Mouse (Mus musculus) urinary bladder, adult 18-20 months (tissue): ENCODE results near the gene Kcnip1.

ENCODE experiments used
- DNase-seq, 2 experiments: peaks; one replicate each; pipeline ENCODE4 v3.0.0; 2022; ENCODE audit warnings: low spot score in 2 of 2, mixed read lengths in 2 of 2

The Kcnip1 gene

DNA sequence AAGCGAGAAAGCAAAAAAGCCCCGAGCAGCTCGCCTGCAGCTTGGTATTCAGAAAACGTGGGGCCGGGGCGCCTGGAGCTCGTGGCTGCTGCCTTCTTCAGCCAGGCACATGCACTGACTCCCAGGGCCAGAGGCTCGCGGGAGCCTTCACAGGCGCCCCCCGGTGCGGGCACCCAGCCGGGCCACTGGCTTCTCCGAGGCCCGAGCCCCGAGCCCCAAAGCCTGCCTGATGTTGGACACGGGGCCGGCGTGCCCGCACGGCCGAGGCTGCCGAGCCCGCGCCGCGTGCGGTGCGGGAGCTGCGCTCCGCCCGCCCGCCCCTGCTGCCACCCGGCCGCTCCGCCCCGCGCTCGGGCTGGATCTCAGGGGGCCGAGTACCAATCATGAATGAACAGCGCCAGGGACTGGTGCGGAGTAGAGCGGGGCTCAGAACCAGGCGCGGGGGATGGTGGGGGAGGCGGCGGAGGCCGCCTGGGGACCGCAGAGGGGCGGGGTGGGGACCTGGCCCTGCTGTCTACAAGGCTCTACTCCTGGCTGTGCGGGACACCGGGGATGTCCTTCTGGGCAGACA lies 149.6 kb downstream of the Kcnip1 start:
- no peak for DNase-seq

- no peak for DNase-seq
Observed at GRCm38 (mm10) chr11:33839049-33839448, 153.9 kb downstream of the Kcnip1 start.

DNA sequence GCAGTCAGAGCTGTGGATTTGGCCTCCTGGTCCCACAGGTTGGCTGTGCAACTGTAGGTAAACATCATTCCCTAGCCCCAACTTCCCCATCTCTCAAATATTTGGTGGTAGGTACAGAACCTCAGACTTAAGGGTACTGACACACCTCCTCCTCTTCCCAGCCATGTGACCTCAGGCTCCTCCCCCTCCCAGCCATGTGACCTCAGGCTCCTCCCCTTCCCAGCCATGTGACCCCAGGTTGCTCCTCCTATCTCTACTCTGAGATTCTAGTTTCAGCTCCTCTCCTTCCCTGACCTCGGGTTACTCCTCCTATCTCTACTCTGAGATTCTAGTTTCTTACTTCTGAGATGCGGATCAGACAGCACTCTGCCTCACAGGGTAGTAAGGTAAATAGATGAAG lies 163.2 kb downstream of the Kcnip1 start:
- DNase-seq: no peak

DNA sequence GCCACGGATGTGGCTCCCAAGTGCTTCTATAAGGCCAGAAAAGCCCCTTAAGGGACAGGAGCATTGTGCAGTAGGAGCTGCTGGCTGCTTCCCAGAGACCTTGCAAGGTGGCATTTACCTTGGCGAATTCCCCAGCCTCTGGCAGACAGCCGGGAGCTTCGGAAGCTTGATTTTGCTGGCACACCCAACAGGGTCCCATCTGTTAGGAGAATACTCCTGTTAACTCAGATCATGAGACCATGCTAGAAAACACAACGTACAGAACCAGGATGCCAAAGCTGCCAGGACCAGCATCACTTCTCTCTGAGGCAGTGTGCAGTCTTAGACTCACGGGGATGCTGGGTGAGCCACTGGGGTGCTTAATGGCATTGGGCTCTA lies 165.1 kb downstream of the Kcnip1 start:
- no peak for DNase-seq

- no peak for DNase-seq
Observed at GRCm38 (mm10) chr11:33827085-33827828, 165.7 kb downstream of the Kcnip1 start.

- no peak for DNase-seq
Observed at GRCm38 (mm10) chr11:33824739-33825138, 168.2 kb downstream of the Kcnip1 start.

- no peak for DNase-seq
Observed at GRCm38 (mm10) chr11:33821331-33821730, 171.6 kb downstream of the Kcnip1 start.

DNA sequence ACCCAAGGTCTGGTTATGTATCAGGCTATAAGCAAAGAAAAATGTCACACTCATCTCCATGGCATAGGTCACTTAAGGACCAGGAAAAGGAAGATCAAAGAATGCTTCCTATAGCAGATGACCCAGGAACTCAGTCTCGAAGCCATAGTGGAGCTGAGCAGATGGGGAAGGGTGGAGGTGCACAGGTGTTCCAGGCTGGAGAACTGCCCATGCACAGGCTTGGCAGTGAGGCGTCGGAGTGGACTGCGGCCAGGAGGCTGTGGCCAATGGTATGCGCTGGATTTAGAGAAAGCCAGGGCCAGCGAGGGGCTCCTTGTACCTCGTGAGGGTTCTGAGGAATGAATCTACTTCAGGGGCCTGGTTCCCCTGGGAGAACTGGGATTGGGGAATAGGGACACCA lies 172.1 kb downstream of the Kcnip1 start:
- DNase-seq: no peak

DNA sequence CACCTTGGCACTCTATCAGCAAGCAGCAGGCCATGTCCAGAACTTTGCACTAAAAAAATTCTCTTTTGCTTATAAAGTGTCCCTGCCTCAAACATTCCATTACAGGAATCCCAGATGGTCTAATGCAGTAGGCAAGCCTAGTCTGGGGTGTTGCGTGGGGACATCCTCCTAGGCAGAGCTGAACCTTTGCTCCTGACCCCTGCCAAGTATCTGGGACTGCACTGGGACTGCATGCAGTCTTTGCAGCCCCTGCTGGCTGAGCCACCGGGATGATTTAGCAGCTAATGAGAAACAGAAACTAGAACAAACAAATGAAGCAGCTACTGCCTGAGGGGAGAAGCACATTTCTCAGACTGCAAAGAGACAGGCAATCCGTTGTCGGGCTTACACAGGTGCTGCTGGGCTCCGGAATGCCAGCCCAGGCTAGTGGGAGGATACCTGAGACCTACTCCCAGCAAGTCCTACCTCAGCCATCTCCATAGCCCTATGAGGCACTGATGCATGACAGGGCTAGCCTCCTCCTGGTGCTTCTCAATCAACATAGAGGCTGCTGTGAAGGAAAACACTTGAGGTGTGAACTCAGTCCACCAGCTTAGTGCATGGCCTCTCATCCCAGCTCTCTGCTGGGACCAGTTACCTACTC lies 174.0 kb downstream of the Kcnip1 start:
- no peak for DNase-seq

DNA sequence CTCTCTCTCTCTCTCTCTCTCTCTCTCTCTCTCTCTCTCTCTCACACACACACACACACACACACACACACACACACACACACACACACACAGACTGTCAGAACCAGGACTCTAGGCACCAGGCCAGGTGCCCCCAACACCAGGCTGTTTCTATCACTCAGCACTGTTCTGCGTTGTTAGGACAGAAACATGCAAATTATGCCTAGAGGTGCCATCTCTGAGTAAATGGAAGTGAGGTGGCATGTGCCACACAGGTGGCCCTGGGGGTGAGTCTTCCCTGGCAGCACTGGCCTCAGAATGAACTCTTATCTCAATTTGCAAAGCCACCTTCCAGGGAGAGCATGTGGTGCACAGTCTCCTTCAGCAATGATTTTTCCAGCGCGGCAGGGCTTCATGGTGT lies 176.9 kb downstream of the Kcnip1 start:
- no peak for DNase-seq

- no peak for DNase-seq
Observed at GRCm38 (mm10) chr11:33810105-33810504, 182.8 kb downstream of the Kcnip1 start.

DNA sequence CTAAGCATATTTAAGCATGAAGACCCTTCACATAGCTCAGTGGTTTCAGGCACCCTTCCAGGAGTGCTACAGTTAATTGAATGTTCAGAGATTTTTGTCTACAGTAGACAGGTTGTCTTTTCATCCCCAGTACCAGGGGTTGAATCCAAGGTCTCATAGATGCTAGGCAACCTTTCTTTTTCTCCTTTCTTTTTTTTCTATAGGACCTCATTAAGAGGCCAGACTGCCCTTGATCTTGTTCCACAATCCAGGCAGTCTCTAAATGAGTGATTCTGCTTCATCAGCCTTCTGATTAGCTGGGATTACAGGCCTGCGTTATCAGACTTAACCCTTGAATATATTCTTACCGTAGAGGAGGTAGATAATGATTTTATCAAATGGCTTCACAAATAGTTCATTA lies 189.9 kb downstream of the Kcnip1 start:
- DNase-seq: no peak

DNA sequence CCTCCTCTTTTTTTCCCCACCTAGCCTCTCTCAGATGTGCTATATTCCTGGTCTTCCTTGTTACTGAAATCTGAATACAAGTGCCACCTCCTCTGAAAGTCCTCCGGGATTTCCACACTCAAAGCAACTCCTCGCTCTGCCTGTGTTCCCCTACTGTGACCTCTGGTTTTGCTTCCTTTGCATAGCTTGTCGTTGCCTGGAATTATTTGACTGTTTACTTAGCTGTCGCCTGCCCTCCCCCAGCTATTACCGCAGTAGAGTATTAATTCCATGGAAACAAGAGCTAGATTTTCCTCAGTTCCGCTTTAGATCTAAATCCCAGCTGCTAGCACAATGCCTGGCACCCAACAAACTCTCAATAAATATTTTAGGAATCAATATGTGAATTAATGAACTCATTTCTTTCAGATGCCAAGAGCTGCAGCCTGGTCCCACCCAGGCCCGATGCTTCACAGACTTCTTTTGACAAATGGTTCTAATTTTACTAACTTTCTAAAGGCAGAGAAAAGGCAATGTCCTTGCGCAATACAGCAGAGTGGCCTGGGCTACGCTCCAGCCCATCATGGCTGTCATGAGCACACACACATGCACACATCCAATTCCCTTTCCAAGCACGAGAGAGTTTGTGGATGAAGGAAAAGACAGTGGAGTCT lies 192.4 kb downstream of the Kcnip1 start:
- DNase-seq: no peak

DNA sequence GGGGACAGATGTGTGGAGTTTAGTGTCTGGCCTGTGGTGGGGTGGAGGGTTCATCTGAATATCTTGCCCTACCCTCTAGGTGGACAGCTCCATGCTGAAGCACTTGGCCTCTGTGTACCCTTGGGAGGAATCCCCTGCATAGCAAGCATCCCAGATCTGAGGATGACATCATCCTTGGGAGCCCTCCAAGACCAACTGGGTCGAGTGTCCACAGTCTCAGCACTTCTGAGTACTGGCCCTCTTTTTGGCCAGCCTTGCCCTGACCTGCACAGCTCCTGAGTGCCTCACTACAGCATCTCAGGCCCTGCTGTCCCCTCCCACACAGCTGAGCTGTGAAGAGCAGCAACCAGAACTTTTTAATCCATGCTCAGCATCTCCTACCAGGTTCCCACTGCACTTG lies 193.0 kb downstream of the Kcnip1 start:
- DNase-seq: no peak

DNA sequence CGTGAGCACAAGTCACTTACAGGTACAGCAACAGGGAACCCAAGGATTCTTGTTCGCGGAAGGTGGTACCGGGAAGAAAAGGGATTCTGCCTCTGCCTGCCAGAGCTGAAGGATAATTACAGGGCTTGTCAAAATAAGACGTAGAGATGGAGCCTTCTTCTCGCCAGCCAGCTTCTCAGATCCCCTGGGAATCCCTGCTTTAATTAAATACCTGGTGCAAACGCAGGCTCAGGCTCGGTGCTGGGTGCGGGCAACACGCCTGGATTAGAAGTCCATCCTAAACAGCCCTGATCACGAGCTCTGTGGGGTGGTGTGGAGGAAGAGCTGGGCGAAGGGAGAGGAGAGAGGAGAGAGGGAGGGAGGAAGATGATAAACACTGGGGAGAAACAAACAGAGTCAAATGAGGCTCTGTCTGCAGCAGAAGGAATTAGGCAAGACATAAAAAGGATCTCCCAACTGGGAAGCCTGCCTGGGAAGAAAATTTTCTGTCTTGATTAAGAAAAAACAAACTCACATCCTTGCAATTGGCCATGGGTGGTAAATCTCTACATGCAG lies 194.8 kb downstream of the Kcnip1 start:
- no peak for DNase-seq

- peak in 1 of 2 experiments; percentile 20 for DNase-seq
Observed at GRCm38 (mm10) chr11:33787362-33787761, 205.6 kb downstream of the Kcnip1 start.

- no peak for DNase-seq
Observed at GRCm38 (mm10) chr11:33786572-33786971, 206.4 kb downstream of the Kcnip1 start.

- no peak for DNase-seq
Observed at GRCm38 (mm10) chr11:33781561-33781971, 211.4 kb downstream of the Kcnip1 start.

- no peak for DNase-seq
Observed at GRCm38 (mm10) chr11:33780263-33780662, 212.7 kb downstream of the Kcnip1 start.

DNA sequence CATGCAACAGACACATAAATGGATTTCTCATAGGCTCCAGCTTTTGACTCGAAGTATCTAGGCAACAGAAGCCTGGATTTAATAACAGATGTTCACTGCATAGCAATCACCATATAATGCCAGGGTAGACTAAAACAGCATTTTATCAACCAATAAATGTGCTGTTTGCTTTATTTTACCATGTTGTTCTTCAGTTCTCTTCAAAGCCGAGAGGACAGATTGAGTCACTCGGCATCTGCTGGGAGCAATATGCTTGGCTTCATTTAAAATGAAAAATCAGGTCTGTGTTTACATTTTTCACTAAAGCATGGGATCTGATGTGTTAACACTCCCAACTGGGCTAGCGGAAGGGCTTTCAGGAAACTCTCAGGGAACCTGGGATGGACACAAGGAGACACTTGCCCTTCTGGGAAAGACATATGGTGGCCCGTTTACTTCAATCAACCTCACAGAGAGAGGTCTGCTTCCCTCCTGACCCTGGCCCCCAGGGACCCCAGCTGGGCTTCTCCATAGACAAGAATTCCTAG lies 220.3 kb downstream of the Kcnip1 start:
- no peak for DNase-seq

GRCm38 (mm10) chr11:33772043-33772442 lies 220.9 kb downstream of the Kcnip1 start:
- no peak for DNase-seq
